Mouse (Mus musculus) frontal cortex, adult 2 months (tissue): ENCODE measurements around the gene Sstr1. TPM values are rescaled to one million over a fixed set of nuclear protein-coding genes. Genes with fewer than 3 reads are reported as not detected.
A peak's percentile ranks its signal among the peaks of the same experiment; 100 is the strongest.

Source experiments
- DNase-seq, 2 experiments: peaks; one replicate each; pipeline ENCODE4 v3.0.0; 2022; ENCODE audit warnings: low spot score in 1 of 2; ENCODE audit errors: extremely low spot score in 1 of 2
- polyA plus RNA-seq: library from polyadenylated mRNA; depleted of rRNA; stranded (reverse); fragments of >200 nt; gene quantifications from 2 replicates; pipeline ENCODE4 v1.2.3, GENCODE M21; 2012; rRNA removed

The Sstr1 gene
- 12.5 and 17.3 TPM in 2 replicates for polyA plus RNA-seq

DNA sequence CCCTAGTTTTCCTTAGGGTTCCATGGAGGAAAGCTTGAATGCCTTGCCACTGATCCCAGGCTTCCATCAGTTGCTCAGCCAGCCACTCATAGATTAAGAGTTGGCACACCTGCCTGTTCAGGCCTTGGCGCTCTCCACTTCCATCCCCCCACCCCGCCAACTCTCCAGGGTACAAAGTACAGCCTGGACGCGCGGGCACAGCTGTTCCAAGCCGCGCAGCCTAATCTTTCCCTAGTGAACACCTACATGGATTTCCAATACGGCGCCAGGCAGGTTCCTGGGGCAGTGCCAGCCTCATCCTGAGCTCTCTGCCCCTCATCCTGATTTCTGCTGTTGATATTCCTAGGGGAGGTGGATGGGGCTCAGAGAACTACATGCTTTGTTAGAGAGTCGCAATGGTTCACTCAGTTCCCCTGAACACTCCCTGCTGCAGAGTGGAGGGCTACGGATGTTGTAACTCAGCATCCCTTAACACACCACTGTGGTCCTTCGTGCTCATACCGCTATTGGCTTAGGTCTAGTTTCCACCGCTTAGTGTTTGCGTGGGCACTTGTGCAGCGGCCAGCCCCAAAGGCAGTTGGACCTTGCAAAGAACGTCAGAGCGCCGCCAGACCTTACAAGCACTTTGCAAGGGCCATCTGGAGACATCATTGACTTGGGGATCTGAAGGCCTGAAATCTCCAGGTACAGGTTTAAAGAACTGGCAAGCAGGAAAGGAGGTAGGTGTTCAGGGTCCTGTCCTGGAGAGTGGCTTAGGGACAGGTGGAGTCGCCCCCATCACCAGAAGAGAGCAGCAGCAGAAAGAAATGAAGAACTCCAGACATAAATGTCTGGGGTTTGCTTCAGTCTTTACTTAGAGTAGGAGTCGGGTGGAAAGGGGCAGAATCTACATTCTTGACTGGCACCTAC is at the start of gene Sstr1:
Gene Sstr1, plus strand, starts transcription at position 610 of the 909 bp plus-strand sequence.
- DNase-seq, result no peak

DNA sequence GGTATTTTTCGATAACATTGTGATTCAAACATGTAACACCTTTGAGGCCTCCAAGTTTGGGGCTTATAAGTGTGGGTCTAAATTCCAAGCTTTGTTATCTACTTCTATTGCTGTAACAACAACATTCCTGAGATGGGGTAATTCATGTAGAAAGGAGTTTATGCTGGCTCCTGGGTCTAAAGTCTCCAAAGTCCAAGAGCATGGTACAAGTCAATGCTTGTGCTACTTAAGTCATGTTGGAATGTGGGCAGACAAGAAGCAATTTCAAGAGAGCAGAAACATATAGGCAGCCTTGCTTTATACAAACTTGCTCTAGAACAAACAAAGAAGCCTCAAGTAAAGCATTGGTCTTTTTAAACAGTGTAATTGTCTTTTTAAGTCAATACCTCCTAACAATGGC is 12.8 kb upstream of the Sstr1 start:
- no peak for DNase-seq

DNA sequence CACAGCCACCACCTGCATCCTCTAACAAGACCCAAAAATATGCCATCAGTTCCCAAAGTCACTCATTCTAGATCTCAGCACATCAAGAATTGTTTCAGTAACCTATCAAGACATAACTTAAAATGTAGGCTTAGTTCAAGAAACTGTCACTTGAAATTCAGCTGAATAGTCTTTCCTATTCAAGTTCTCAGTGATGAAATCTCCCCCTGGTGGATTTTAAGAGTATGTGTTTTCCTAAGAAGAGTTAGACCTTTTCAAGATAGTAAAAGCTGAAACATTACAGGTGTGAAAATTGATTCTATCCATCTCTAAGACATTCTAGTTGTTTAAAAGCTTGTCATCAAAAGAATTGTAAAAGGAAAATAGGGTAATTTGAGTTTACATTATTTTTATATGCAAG is 10.4 kb upstream of the Sstr1 start:
- DNase-seq, result no peak

DNA sequence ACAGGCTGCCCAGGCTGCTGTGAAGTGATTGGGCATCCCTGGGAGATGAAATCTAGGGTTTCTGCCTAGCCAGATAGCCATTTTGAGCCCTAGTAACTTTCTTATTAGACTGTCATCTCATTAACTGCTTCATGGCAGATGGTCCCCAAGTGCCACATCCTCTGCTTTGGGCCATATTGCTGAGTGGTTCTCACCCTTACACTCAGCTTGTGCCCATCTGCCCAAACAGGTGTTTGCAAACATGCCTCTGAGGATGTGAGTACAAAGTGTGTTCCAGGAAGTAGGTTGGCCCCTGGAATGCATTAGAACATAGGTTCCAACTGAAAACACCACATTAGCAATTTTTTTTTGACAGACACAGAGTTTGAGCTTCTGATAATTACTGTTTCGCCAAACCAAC is 3.6 kb upstream of the Sstr1 start:
- DNase-seq, result no peak

DNA sequence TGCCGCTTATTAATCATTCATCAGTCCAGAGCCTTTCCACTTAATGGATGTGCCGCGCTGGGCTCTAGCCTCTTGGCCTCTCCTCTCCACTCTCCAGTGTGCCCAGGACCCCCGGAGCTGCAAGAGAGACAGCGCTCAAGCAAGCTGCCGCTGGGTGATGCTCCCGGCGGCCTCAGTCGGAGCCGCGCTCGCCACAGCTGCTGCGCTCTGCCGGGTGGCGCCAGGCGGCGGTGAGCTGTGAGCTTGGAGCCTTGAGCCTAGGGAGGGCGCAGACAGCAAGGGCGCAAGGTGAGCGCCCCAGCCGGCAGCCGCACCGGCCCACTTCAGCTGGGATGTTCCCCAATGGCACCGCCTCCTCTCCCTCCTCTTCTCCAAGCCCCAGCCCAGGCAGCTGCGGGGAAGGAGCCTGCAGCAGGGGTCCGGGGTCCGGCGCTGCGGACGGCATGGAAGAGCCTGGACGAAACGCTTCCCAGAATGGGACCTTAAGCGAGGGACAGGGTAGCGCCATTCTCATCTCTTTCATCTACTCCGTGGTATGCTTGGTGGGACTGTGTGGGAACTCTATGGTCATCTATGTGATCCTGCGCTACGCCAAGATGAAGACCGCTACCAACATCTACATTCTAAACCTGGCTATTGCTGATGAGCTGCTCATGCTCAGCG is 820 bp downstream of the Sstr1 start:
- peak in 1 of 2 experiments; percentile 5 for DNase-seq

DNA sequence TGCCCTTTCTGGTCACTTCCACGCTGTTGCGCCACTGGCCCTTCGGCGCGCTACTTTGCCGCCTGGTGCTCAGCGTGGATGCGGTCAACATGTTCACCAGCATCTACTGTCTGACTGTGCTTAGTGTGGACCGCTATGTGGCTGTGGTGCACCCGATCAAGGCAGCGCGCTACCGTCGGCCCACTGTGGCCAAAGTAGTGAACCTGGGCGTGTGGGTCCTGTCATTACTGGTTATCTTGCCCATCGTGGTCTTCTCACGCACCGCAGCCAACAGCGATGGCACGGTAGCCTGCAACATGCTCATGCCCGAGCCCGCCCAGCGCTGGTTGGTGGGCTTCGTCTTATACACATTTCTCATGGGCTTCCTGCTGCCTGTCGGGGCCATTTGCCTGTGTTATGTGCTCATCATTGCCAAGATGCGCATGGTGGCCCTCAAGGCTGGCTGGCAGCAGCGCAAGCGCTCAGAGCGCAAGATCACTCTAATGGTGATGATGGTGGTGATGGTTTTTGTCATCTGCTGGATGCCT is 1.4 kb downstream of the Sstr1 start:
- DNase-seq, result peak in 1 of 2 experiments; percentile 2

DNA sequence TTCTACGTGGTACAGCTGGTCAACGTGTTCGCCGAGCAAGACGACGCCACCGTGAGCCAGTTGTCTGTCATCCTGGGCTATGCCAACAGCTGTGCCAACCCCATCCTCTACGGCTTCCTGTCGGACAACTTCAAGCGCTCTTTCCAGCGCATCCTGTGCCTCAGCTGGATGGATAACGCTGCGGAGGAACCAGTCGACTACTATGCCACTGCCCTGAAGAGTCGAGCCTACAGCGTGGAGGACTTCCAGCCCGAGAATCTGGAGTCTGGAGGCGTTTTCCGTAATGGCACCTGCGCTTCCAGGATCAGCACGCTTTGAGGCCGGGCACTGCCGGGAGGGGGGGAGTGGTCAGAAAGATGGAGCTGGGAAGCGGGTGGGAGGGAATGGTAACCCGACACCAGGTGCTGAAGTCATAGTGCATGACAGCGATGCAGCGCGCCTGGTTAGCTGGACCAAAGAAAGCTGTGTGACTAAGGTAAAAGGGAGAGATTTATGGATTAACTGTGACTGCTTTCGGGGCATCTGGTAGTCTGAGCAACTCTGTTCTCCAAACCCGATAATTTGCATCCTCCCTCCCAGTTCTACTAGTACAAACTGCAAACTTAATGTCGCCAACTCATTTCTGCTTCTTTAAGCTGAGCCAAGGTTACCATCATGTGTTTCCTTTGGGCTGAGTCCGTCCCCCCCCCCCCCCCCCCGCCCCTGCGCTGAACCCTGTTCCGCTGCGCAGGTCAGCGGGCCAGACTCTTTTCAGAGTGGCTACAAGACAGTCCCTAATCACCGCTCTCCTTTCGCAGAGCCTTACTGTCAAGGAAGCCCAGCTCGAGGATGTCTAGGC is 2.1 kb downstream of the Sstr1 start:
- DNase-seq, result peak in 1 of 2 experiments; percentile 7

DNA sequence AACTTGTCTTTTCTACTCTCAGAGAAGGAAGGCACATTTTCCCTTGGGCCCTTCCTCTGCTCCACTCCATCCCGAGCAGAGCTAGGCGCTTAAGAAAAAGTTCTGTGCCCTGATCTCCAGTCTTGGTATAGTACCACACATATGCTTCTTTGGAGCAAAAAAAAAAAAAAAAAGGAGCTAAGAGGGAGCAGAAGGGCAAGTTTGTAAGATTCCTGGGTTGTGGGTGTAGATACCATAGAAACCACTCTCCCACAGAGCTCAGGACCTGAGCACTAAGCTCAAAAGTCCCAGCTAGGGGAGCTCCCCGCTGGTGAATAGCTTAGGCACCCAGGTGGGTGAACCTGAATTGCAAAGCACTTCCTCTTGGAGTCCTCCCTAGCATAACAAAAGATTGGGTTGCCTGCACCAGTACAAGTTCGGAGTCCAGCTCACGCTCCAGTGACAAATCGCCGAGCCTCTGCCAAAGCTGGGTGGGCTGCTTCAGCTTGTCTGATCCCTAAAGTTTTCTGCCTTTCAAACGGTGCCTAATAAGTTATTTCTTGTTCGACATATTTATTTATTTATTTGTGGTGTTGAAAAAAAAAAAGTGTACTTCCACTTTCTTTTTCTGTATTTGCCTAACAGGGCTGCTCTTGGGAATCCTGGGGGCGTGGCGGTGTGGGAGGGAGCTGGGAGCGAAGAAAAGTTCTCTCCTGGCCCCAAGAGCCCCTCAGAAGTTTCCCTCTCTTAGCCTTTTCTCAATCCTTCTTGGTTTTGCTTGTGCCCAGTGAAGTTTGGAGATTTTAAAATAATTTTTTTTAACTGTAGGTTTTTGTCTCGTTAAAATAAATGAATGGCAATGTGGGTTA is 2.9 kb downstream of the Sstr1 start:
- DNase-seq, result no peak

DNA sequence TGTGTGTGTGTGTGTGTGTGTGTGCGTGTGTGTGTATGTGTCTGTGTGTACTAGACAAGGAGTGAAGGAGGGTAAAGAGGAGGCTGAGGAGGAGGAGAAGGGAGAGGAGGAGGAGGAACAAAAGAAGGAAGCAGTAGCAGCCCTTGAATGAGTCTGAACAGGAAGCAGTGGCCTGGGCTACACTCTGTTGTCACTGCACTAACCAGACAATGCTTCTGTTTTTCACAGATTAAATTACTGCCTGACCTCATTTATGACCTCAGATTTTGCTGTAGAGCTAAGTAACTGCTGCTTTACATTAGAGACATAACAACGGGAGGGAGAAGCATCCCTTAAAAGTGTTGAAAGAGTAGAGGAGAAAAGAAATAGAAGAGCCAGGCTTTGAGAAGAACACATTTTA is 4.6 kb downstream of the Sstr1 start:
- no peak for DNase-seq

DNA sequence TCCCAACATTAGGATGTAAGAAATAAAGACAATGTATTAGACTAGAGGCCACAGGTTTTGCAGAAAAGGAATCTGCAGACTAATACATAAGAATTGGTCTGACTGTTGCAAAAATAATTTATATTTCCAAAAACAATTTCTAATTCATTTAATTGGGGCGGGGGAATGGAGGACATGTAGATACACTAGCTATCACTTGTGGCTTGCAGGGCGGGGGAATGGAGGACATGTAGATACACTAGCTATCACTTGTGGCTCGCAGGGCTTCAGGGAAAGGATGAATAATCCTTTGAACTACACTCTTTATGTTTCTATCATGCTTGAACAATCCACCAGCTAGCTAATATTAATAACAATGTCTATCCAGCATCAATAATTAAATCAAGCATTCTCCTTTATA is 7.5 kb downstream of the Sstr1 start:
- no peak for DNase-seq

DNA sequence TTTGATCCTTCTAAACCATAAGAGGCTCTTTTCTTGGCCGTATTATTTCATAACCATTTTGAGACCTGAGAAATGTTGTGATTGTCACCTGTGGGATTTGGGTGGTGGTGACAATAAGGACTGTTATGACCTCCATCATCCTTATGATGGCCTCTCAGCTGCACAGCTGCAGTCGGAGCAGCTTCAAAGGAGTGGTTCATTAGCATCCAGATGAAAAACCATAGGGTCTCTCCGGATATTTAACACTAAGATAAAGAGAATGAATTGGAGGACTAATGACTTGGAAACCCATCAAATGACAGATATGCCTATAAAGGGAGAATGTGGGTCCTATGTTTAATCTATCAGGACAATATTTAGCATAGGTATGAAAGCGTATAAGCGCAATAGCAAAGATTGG is 14.1 kb downstream of the Sstr1 start:
- DNase-seq, result no peak

DNA sequence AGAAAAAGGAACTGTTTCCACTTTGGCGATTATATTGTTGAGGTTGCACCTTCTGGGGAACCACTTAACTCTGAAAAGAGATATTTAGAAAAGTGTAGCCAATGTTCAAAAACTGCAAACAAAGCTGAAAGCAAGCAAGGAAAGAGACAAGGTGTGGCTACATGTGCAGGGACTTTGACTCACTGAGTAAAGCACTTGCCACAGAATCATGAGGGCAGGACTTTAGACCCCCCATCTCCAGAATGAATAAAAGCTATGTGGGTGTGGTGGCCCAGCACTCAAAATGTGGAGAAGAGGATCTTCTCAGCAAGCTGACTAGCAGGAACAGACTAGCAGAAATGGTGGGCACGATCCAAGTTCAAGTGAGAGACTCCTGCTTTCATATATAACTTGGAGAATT is 20.9 kb downstream of the Sstr1 start:
- DNase-seq, result no peak

DNA sequence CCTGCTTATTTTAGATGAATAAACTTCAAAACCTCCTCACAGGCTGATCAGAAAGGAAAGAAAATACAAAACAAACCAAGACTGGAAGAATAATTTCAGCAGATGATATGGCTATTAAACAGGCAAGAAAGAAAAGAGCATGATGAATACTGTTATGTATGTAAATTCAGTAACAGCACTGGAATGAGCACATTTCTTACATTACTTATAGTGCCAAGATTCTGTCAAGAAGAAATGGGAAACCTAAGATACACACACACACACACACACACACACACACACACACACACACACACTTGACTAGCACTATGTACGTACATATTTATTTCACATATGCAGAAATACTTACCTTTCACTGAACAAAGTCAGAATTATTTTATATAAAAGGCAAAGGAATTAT is 40.3 kb downstream of the Sstr1 start:
- no peak for DNase-seq

Other genes starting within 250 kb of the Sstr1 start
- 1.7 and 3.0 TPM in 2 replicates for gene Clec14a, start 57.5 kb downstream of the Sstr1 start, polyA plus RNA-seq